Mouse (Mus musculus) forebrain, embryonic 15.5 days (tissue): ENCODE measurements at regions not wholly inside any gene's neighbourhood (a gene's known extent, or its start where the extent isn't known, plus 50 kb on each side); places are given as distances from the start of the nearest gene placed in this dataset.

ENCODE experiments used
- ATAC-seq: fragments of 200-750 bp; cut with Nextera tagmentation; replicated peaks from 2 replicates; pipeline ENCODE4 v1.8.0; 2017; ENCODE audit warnings: mild to moderate bottlenecking, moderate TSS enrichment, moderate library complexity
- H3K27ac ChIP-seq: fragments of 300-500 bp; sonication (generic); replicated peaks from 2 replicates; pipeline ENCODE4 v1.5.1; 2015; ENCODE audit warnings: mild to moderate bottlenecking, inconsistent platforms
- H3K27me3 ChIP-seq: fragments of 300-500 bp; sonication (generic); 2 replicates; pipeline ENCODE4 v1.6.1; 2015; ENCODE audit warnings: inconsistent platforms
- H3K36me3 ChIP-seq: fragments of 300-500 bp; sonication (generic); 2 replicates; pipeline ENCODE4 v1.6.1; 2015; ENCODE audit warnings: mild to moderate bottlenecking, inconsistent platforms
- H3K4me1 ChIP-seq: fragments of 300-500 bp; sonication (generic); 2 replicates; pipeline ENCODE4 v1.6.1; 2015; ENCODE audit warnings: inconsistent platforms
- H3K4me2 ChIP-seq: fragments of 300-500 bp; sonication (generic); replicated peaks from 2 replicates; pipeline ENCODE4 v1.6.1; 2015; ENCODE audit warnings: mild to moderate bottlenecking, inconsistent platforms
- H3K4me3 ChIP-seq: fragments of 300-500 bp; sonication (generic); 2 replicates; pipeline ENCODE4 v1.5.1; 2015; ENCODE audit warnings: mild to moderate bottlenecking, inconsistent platforms
- H3K9ac ChIP-seq: fragments of 300-500 bp; sonication (generic); replicated peaks from 2 replicates; pipeline ENCODE4 v1.6.1; 2015; ENCODE audit warnings: mild to moderate bottlenecking, inconsistent platforms
- H3K9me3 ChIP-seq: fragments of 300-500 bp; sonication (generic); 2 replicates; pipeline ENCODE4 v1.6.1; 2016; ENCODE audit warnings: inconsistent platforms
- WGBS: fragments of 180-500 bp; shearing (Covaris S2); methylation state at CpG from one replicate; pipeline ENCODE4 v1.1.7; 2015; ENCODE audit warnings: mixed read lengths; 5-methylcytosine and 5-hydroxymethylcytosine counted together

DNA sequence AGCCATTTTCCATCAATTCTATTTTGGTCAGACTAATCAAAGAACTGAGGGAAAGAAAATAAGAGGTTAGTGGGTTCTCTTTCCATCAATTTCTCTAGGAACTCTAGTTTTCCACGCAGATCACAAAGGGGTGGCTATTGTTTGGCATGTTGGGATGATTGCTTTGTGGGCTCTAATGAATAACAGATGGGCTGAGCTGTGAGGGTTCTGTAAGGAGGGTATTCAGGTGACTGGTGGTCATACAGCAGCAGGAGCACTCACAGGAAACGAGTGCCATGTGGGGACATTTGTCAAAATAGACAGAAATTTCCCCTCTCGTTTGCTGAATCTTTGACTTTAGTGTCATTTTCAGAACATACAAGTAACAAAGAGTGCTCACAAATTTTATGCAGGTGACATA, 134.9 kb upstream of the Brinp3 start:
- Histone ChIP-seq H3K36me3 (no peaks in the 10 kb centered on the region), H3K4me1 (no peaks in the 10 kb centered on the region), H3K27me3 (no peaks in the 10 kb centered on the region), H3K9me3 (no peaks in the 10 kb centered on the region), H3K4me3 (no peak overlapping the region), H3K27ac (no peak overlapping the region), H3K9ac (no peak overlapping the region), H3K4me2 (no peak overlapping the region)
- WGBS, result 36% methylated on average over 3 of the region's 3 CpGs
- ATAC-seq, result no peak

DNA sequence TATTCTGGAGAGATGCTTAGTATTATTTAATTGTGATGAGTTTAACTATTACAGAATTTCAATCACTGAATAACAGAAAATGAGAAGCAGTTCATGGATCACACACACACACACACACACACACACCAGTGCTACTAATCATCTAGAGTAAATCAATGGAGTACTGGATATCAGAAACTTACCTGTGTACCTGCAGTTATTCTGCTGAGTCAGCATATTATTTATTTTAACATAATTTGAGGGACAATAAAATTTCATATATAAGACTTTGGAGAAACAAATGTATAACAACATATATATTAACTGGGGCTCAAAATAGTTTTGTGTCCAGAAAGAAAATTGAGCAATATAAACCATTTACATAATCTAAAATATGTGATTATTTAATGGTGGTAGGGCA, 134.4 kb upstream of the Brinp3 start:
- no peak overlapping the region for H3K27ac ChIP-seq
- H3K9ac ChIP-seq, result no peak overlapping the region
- no peaks in the 10 kb centered on the region for H3K4me1 ChIP-seq
- no peak overlapping the region for H3K4me3 ChIP-seq
- no peak for ATAC-seq
- no peaks in the 10 kb centered on the region for H3K27me3 ChIP-seq
- H3K4me2 ChIP-seq, result no peak overlapping the region
- H3K9me3 ChIP-seq, result no peaks in the 10 kb centered on the region
- H3K36me3 ChIP-seq, result no peaks in the 10 kb centered on the region

DNA sequence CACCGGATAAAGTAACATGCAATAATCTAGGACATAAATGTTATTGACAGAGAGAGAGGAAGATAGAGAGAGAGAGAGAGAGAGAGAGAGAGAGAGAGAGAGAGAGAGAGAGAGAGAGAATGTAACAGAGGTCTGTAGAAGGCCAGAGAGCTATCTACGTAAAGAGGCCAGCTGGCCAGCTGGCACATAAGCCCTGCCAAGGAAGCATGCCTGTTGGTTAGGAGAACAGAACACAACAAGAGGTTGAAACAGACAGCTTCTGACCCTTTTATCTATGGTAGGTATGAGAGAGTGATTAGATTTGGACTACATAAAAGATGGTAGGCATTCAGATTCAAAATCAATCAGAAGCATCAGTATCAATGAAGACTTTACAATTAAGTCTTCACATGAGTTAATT, 130.8 kb upstream of the Brinp3 start:
- H3K9me3 ChIP-seq, result no peaks in the 10 kb centered on the region
- H3K4me3 ChIP-seq, result no peak overlapping the region
- H3K9ac ChIP-seq, result no peak overlapping the region
- no peak overlapping the region for H3K27ac ChIP-seq
- no peaks in the 10 kb centered on the region for H3K36me3 ChIP-seq
- H3K4me1 ChIP-seq, result no peaks in the 10 kb centered on the region
- no peaks in the 10 kb centered on the region for H3K27me3 ChIP-seq
- no peak overlapping the region for H3K4me2 ChIP-seq
- WGBS, result 92% methylated on average over 2 of the region's 2 CpGs
- no peak for ATAC-seq
